Comparison of ENCODE assay signal across 23 mouse cellular contexts in genomic region chr1:98668595-98668994, GRCm38 (mm10).
DNase-seq lines count a peak whose midpoint lies in the region; ATAC-seq lines count a peak whose summit lies in the region.
"Had no signal": no experiment of that assay in that cellular context is flagged by ENCODE, and none has a peak within 500 bp of the region (broad histone marks: within the 10 kb centered on the region; RNA-seq: fewer than 3 reads in every experiment).

No protein-coding gene starts in this region.

- H3K27ac ChIP-seq in midbrain, embryonic 15.5 days, result no peak overlapping the region
- no peak overlapping the region for H3K27ac ChIP-seq in midbrain, embryonic 10.5 days (replicated peaks)
- H3K27ac ChIP-seq in hindbrain, embryonic 16.5 days (ENCODE audit: low read depth, low read length), result no peak overlapping the region
- H3K27ac ChIP-seq: embryonic facial prominence, embryonic 10.5 days; gastrocnemius, adult 2 months; hindbrain, embryonic 15.5 days; limb, embryonic 13.5 days; liver, embryonic 12.5 days; midbrain, embryonic 13.5 days; stomach, postnatal 0 days had no signal

- H3K9ac ChIP-seq in midbrain, embryonic 15.5 days, result no peak overlapping the region
- no peak overlapping the region for H3K9ac ChIP-seq in hindbrain, embryonic 16.5 days (ENCODE audit: low read depth, low read length)
- H3K9ac ChIP-seq: hindbrain, embryonic 15.5 days; limb, embryonic 13.5 days; liver, embryonic 12.5 days; midbrain, embryonic 13.5 days had no signal

- DNase-seq in embryo, embryonic 10.5 days (ENCODE audit: low spot score), result peak; percentile 1
- DNase-seq in embryo, embryonic 11 days, result no peak
- no peak for DNase-seq in midbrain, embryonic 10.5 days (ENCODE audit: low spot score)
- DNase-seq in left cerebral cortex, adult 18-20 months (ENCODE audit: low spot score in 2 of 2), result no peak
- no peak for DNase-seq in adipocyte (ENCODE audit: low spot score)
- DNase-seq in right cerebral cortex, postnatal 10 days (ENCODE audit: low spot score in 2 of 2), result no peak
- DNase-seq: adrenal gland, adult 8-10 months; cerebellum, adult 18-20 months; gastrocnemius, adult 2 months; kidney, adult 9 months; kidney, postnatal 25 days; lung, adult 18-20 months; lung, postnatal 10 days; right cerebral cortex, postnatal 14 days had no signal

- no peaks in the 10 kb centered on the region for H3K27me3 ChIP-seq in midbrain, embryonic 15.5 days (replicated peaks)
- H3K27me3 ChIP-seq in midbrain, embryonic 10.5 days (ENCODE audit: low read depth, poor library complexity, severe bottlenecking), result no peaks in the 10 kb centered on the region
- no peaks in the 10 kb centered on the region for H3K27me3 ChIP-seq in hindbrain, embryonic 16.5 days (replicated peaks; ENCODE audit: control insufficient read depth, insufficient read depth, low read length)
- H3K27me3 ChIP-seq: hindbrain, embryonic 15.5 days; limb, embryonic 13.5 days; liver, embryonic 12.5 days; midbrain, embryonic 13.5 days had no signal

- no peaks in the 10 kb centered on the region for H3K4me1 ChIP-seq in midbrain, embryonic 15.5 days
- H3K4me1 ChIP-seq in midbrain, embryonic 10.5 days, result no peaks in the 10 kb centered on the region
- no peaks in the 10 kb centered on the region for H3K4me1 ChIP-seq in hindbrain, embryonic 16.5 days (ENCODE audit: control insufficient read depth, insufficient read depth, low read depth, low read length)
- H3K4me1 ChIP-seq: embryonic facial prominence, embryonic 10.5 days; hindbrain, embryonic 15.5 days; limb, embryonic 13.5 days; liver, embryonic 12.5 days; midbrain, embryonic 13.5 days had no signal

- WGBS in midbrain, embryonic 15.5 days, result 37% methylated on average over 2 of the region's 2 CpGs
- WGBS in midbrain, embryonic 10.5 days, result 38% methylated on average over 2 of the region's 2 CpGs
- WGBS in hindbrain, embryonic 16.5 days, result 34% methylated on average over 2 of the region's 2 CpGs

- no peaks in the 10 kb centered on the region for H3K9me3 ChIP-seq in midbrain, embryonic 15.5 days
- no peaks in the 10 kb centered on the region for H3K9me3 ChIP-seq in midbrain, embryonic 10.5 days (replicated peaks)
- H3K9me3 ChIP-seq in hindbrain, embryonic 16.5 days (ENCODE audit: control insufficient read depth, low read length), result no peaks in the 10 kb centered on the region
- H3K9me3 ChIP-seq: embryonic facial prominence, embryonic 10.5 days; hindbrain, embryonic 15.5 days; limb, embryonic 13.5 days; liver, embryonic 12.5 days; midbrain, embryonic 13.5 days had no signal

- no peaks in the 10 kb centered on the region for H3K36me3 ChIP-seq in midbrain, embryonic 15.5 days (replicated peaks)
- H3K36me3 ChIP-seq in midbrain, embryonic 10.5 days, result no peaks in the 10 kb centered on the region
- H3K36me3 ChIP-seq in hindbrain, embryonic 16.5 days (ENCODE audit: control insufficient read depth, insufficient read depth, low read length), result no peaks in the 10 kb centered on the region
- H3K36me3 ChIP-seq: embryonic facial prominence, embryonic 10.5 days; hindbrain, embryonic 15.5 days; limb, embryonic 13.5 days; liver, embryonic 12.5 days; midbrain, embryonic 13.5 days had no signal

- no peak overlapping the region for H3K4me3 ChIP-seq in midbrain, embryonic 15.5 days
- H3K4me3 ChIP-seq in midbrain, embryonic 10.5 days, result no peak overlapping the region
- H3K4me3 ChIP-seq in hindbrain, embryonic 16.5 days (ENCODE audit: low read length), result no peak overlapping the region
- H3K4me3 ChIP-seq: embryonic facial prominence, embryonic 10.5 days; gastrocnemius, adult 2 months; hindbrain, embryonic 15.5 days; limb, embryonic 13.5 days; liver, embryonic 12.5 days; midbrain, embryonic 13.5 days had no signal

- no peak overlapping the region for H3K4me2 ChIP-seq in midbrain, embryonic 15.5 days
- no peak overlapping the region for H3K4me2 ChIP-seq in hindbrain, embryonic 16.5 days (ENCODE audit: low read length)
- H3K4me2 ChIP-seq: hindbrain, embryonic 15.5 days; limb, embryonic 13.5 days; liver, embryonic 12.5 days; midbrain, embryonic 13.5 days had no signal

- ATAC-seq in midbrain, embryonic 15.5 days (replicated peaks), result 0 out of 2 replicates have a peak, but pooled peaks have one; percentile 11
- ATAC-seq in hindbrain, embryonic 16.5 days, result peak; percentile 63; the same call in 1 of the 2 replicates
- ATAC-seq: intestine, embryonic 16.5 days; liver, embryonic 12.5 days; midbrain, embryonic 13.5 days had no signal
